Mouse (Mus musculus): ENCODE results near the gene Dock6. TPM values are rescaled to one million over a fixed set of nuclear protein-coding genes. Genes with fewer than 3 reads are reported as not detected.
A peak's percentile ranks its signal among the peaks of the same experiment; 100 is the strongest.
"Not testable (repeated sequence)": the region's sequence is repeated elsewhere in the genome, so short reads cannot be mapped to it uniquely, and the experiment has no call there.

Gene Dock6
- polyA plus RNA-seq, 1 experiment: 278 TPM

- no peak for TF ChIP-seq POLR2A (IDR thresholded peaks at IDR 0.05; ENCODE audit: borderline replicate concordance, extremely low read depth, low read depth, low read length)
- TF ChIP-seq CTCF (IDR thresholded peaks at IDR 0.05; ENCODE audit: insufficient read depth, low read length): no peak
- Histone ChIP-seq H3K4me3 (replicated peaks; ENCODE audit: extremely low read depth, low read depth, low read length) (no peak overlapping the region), H3K4me1 (ENCODE audit: control insufficient read depth, insufficient read depth, low read length) (peaks cover 9% of the 10 kb centered on the region; the same call in 1 of the 2 replicates)
- 92% methylated on average over 7 of the region's 7 CpGs for WGBS
- no peak for DNase-seq
Measured at GRCm38 (mm10) chr9:21801591-21801990, 50.8 kb downstream of the Dock6 start.

- Histone ChIP-seq H3K4me3 (replicated peaks; ENCODE audit: extremely low read depth, low read depth, low read length) (no peak overlapping the region), H3K4me1 (ENCODE audit: control insufficient read depth, insufficient read depth, low read length) (peaks cover 12% of the 10 kb centered on the region)
- TF ChIP-seq POLR2A (IDR thresholded peaks at IDR 0.05; ENCODE audit: borderline replicate concordance, extremely low read depth, low read depth, low read length): no peak
- no peak for TF ChIP-seq CTCF (IDR thresholded peaks at IDR 0.05; ENCODE audit: insufficient read depth, low read length)
- WGBS: 83% methylated on average over 7 of the region's 7 CpGs
- no peak for DNase-seq
Measured at GRCm38 (mm10) chr9:21801121-21801520, 51.3 kb downstream of the Dock6 start.

GRCm38 (mm10) chr9:21799010-21799350 lies 53.5 kb downstream of the Dock6 start:
- Histone ChIP-seq H3K4me1 (ENCODE audit: control insufficient read depth, insufficient read depth, low read length) (peaks cover 12% of the 10 kb centered on the region), H3K4me3 (replicated peaks; ENCODE audit: extremely low read depth, low read depth, low read length) (no peak overlapping the region)
- 48% methylated on average over 3 of the region's 3 CpGs for WGBS
- no peak for DNase-seq
- TF ChIP-seq CTCF (IDR thresholded peaks at IDR 0.05; ENCODE audit: insufficient read depth, low read length): no peak
- no peak for TF ChIP-seq POLR2A (IDR thresholded peaks at IDR 0.05; ENCODE audit: borderline replicate concordance, extremely low read depth, low read depth, low read length)

- Histone ChIP-seq H3K4me1 (ENCODE audit: control insufficient read depth, insufficient read depth, low read length) (peaks cover 12% of the 10 kb centered on the region), H3K4me3 (replicated peaks; ENCODE audit: extremely low read depth, low read depth, low read length) (peak within 1 kb of the TSS; percentile 62)
- no peak for TF ChIP-seq CTCF (IDR thresholded peaks at IDR 0.05; ENCODE audit: insufficient read depth, low read length)
- TF ChIP-seq POLR2A (IDR thresholded peaks at IDR 0.05; ENCODE audit: borderline replicate concordance, extremely low read depth, low read depth, low read length): peak; percentile 81; the same call in 1 of the 2 replicates
- WGBS: 0% methylated on average over 52 of the region's 52 CpGs
- peak; percentile 96 for DNase-seq
Measured at GRCm38 (mm10) chr9:21798345-21799009, 54.0 kb downstream of the Dock6 start, which contains the start of gene Kank2. TSS of gene Kank2 (minus strand) at chr9:21798744.

- 2% methylated on average over 26 of the region's 26 CpGs for WGBS
- TF ChIP-seq CTCF (IDR thresholded peaks at IDR 0.05; ENCODE audit: insufficient read depth, low read length): no peak
- peak; percentile 51; the same call in 1 of the 2 replicates for TF ChIP-seq POLR2A (IDR thresholded peaks at IDR 0.05; ENCODE audit: borderline replicate concordance, extremely low read depth, low read depth, low read length)
- DNase-seq: peak; percentile 73
- Histone ChIP-seq H3K4me1 (ENCODE audit: control insufficient read depth, insufficient read depth, low read length) (peaks cover 12% of the 10 kb centered on the region), H3K4me3 (replicated peaks; ENCODE audit: extremely low read depth, low read depth, low read length) (peak overlapping the region; percentile 62)
Measured at GRCm38 (mm10) chr9:21797921-21798344, 54.5 kb downstream of the Dock6 start.

- WGBS: 35% methylated on average over 3 of the region's 3 CpGs
- no peak for DNase-seq
- no peak for TF ChIP-seq CTCF (IDR thresholded peaks at IDR 0.05; ENCODE audit: insufficient read depth, low read length)
- peaks cover 19% of the 10 kb centered on the region for H3K4me1 ChIP-seq (ENCODE audit: control insufficient read depth, insufficient read depth, low read length)
- peak overlapping the region; percentile 25 for H3K4me3 ChIP-seq (replicated peaks; ENCODE audit: extremely low read depth, low read depth, low read length)
Measured at GRCm38 (mm10) chr9:21796919-21797318, 55.5 kb downstream of the Dock6 start.

GRCm38 (mm10) chr9:21796259-21796658 lies 56.2 kb downstream of the Dock6 start:
- peak overlapping the region; percentile 17 for H3K4me3 ChIP-seq (replicated peaks; ENCODE audit: extremely low read depth, low read depth, low read length)

GRCm38 (mm10) chr9:21795579-21795978 lies 56.9 kb downstream of the Dock6 start:
- 81% methylated on average over 5 of the region's 5 CpGs for WGBS
- TF ChIP-seq CTCF (IDR thresholded peaks at IDR 0.05; ENCODE audit: insufficient read depth, low read length): no peak
- TF ChIP-seq POLR2A (IDR thresholded peaks at IDR 0.05; ENCODE audit: borderline replicate concordance, extremely low read depth, low read depth, low read length): no peak

More at GRCm38 (mm10) chr9:21796259-21796658, 56.2 kb downstream of the Dock6 start:
- TF ChIP-seq POLR2A (IDR thresholded peaks at IDR 0.05; ENCODE audit: borderline replicate concordance, extremely low read depth, low read depth, low read length) (no peak), CTCF (IDR thresholded peaks at IDR 0.05; ENCODE audit: insufficient read depth, low read length) (no peak)
- H3K4me1 ChIP-seq (ENCODE audit: control insufficient read depth, insufficient read depth, low read length): peaks cover 23% of the 10 kb centered on the region
- no peak for DNase-seq
- WGBS: 17% methylated on average over 3 of the region's 3 CpGs

GRCm38 (mm10) chr9:21794925-21795324 lies 57.5 kb downstream of the Dock6 start:
- no peak for DNase-seq

More at GRCm38 (mm10) chr9:21795579-21795978, 56.9 kb downstream of the Dock6 start:
- Histone ChIP-seq H3K4me1 (ENCODE audit: control insufficient read depth, insufficient read depth, low read length) (peaks cover 23% of the 10 kb centered on the region), H3K4me3 (replicated peaks; ENCODE audit: extremely low read depth, low read depth, low read length) (no peak overlapping the region)
- no peak for DNase-seq

GRCm38 (mm10) chr9:21794344-21794834 lies 58.0 kb downstream of the Dock6 start:
- TF ChIP-seq POLR2A (IDR thresholded peaks at IDR 0.05; ENCODE audit: borderline replicate concordance, extremely low read depth, low read depth, low read length) (no peak), CTCF (IDR thresholded peaks at IDR 0.05; ENCODE audit: insufficient read depth, low read length) (no peak)
- WGBS: 91% methylated on average over 18 of the region's 18 CpGs
- DNase-seq: no peak
- H3K4me3 ChIP-seq (replicated peaks; ENCODE audit: extremely low read depth, low read depth, low read length): no peak overlapping the region
- H3K4me1 ChIP-seq (ENCODE audit: control insufficient read depth, insufficient read depth, low read length): peaks cover 23% of the 10 kb centered on the region

More at GRCm38 (mm10) chr9:21794925-21795324, 57.5 kb downstream of the Dock6 start:
- H3K4me1 ChIP-seq (ENCODE audit: control insufficient read depth, insufficient read depth, low read length): peaks cover 23% of the 10 kb centered on the region
- TF ChIP-seq CTCF (IDR thresholded peaks at IDR 0.05; ENCODE audit: insufficient read depth, low read length): no peak
- TF ChIP-seq POLR2A (IDR thresholded peaks at IDR 0.05; ENCODE audit: borderline replicate concordance, extremely low read depth, low read depth, low read length): no peak
- no peak overlapping the region for H3K4me3 ChIP-seq (replicated peaks; ENCODE audit: extremely low read depth, low read depth, low read length)
- WGBS: 94% methylated on average over 25 of the region's 25 CpGs

- H3K4me3 ChIP-seq (replicated peaks; ENCODE audit: extremely low read depth, low read depth, low read length); DNase-seq: not testable (repeated sequence)
- peaks cover 23% of the 10 kb centered on the region for H3K4me1 ChIP-seq (ENCODE audit: control insufficient read depth, insufficient read depth, low read length)
- WGBS: 93% methylated on average over 6 of the region's 6 CpGs
Measured at GRCm38 (mm10) chr9:21793507-21793906, 58.9 kb downstream of the Dock6 start.
